Mouse (Mus musculus): ENCODE results near the gene Rbks.

DNA sequence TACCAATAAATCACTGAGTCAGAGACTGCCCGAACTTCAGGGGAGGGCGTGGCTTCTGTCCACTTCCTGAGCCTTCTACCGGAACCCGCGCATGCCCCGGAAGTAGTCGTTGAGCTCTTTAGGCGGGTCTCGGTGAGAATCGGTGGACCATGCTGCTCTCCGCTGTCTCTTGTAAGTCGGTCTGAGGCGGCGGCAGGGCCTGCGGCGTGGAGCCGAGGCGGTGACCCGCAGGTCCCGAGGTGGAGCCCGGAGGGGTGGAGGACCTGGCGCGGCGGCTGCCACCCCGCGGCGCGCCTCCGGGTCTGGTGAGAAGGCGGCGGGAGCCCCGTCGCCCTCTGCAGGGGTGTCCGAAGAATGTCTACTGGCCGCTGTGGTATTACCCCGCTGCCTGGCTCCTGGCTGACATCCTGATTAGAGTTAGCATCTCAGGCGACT lies 83.6 kb downstream of the Rbks start:
- TF ChIP-seq CTCF (IDR thresholded peaks at IDR 0.05; ENCODE audit: low read depth) (peak; percentile 55), EP300 (IDR thresholded peaks at IDR 0.05; ENCODE audit: low read depth) (no peak)

All from liver, embryonic 14.5 days (tissue).